Mouse (Mus musculus): Measurements from ENCODE around the gene Esrra.
"Not testable (repeated sequence)": the region's sequence is repeated elsewhere in the genome, so short reads cannot be mapped to it uniquely, and the experiment has no call there.

The Esrra gene

DNA sequence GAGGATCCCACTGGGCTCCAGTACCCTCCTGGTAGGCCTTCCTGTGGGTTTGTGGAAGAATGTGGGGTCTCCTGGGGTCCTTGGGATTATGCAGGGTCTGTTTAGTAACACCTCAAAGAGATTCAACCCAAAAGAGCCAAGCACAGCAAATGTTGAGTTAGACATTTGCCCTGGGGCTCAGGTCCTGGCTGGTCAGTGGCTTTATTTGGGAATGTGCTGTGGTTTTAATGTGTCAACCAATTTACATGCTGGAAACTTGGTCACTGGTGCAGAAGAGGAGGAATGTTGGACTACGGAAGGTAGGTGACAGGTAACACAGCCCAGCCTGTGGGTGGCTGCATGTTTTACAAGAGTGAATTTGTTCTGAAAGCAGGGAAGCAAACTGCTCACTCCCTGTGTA lies 18.6 kb downstream of the Esrra start:
- no peak for DNase-seq (ENCODE audit: low read depth, low spot score)

DNA sequence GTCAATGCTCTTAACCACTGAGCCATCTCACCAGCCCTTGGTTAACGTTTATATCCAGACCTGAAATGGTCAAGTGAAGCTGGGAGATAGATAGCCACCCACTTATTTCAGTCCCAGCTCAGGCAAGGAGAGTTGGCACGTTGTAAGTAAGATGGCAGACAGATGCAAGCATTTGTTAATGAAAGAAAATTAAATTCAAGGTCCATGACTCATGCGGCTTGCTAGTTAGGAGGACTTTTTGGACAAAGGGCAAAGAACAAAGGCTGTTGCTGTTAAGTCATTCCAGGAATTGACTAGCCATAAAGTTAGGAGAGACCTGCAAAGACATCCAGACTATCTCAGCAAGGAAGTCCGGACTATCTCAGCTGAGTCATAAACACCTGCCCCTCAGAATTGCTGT lies 22.0 kb downstream of the Esrra start:
- no peak for DNase-seq (ENCODE audit: low read depth, low spot score)

DNA sequence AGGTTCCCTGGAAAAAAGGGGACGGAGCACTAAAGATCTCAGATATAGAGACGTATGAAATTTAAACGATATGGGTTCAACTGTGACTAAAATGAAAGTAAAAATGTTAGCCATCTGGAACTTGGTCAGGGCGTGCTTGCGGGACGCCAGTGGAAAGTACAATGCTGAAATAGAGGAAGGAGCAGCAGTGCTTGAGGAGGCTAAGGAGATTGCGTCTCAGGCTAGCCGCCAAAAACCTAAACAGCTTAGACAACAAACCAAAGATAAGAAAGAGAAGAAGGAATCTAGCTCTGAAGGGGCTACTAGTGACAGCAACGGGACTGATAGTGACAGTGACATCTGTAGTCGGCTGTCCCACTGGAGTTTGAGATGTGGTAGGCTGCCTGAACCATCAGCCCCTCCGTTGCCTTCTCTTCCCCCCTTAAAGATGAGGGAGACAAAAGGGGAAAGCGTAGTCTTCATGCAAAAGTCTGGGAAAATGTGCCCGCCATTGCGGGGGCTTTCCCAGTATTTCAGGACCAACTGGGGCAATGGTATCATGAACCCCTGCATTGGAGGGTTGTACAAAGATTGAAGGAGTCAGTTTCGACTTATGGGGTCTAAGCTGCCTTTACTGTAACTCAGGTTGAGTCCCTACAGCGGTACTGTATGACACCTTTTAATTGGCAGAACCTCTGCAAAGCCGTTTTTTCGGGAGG lies 25.9 kb downstream of the Esrra start:
- not testable (repeated sequence) for DNase-seq (ENCODE audit: low read depth, low spot score)

DNA sequence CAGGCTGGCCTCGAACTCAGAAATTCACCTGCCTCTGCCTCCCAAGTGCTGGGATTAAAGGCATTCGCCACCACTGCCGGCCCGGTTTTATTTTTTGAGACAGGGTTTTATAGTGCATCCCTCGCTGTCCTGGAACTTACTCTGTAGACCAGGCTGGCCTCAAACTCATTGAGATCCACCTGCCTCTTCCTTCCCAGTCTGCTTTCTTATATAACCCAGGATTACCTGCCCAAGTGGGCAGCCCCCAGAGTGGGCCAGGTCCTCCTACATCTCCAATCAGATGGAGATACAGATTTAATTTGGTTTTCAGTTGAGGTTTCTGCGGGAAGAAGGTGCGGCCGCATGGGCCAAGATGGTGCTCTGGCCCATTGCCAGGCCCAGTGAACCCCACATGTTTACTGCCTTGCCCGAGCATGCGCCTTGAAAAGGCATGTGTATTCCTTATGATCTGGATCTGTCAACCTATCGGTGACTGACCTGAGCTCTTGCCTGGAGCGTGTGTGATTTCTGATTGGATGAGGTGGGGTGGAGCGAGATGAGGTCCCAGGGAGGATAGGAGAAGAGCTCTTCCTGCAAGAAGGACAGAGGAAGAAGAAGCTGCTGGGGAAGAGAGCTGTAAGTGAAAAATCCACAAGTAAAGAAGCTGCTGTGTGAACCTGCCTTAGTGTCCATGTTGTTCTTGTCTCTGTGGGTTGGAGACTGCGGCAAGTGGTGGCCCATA lies 27.7 kb downstream of the Esrra start:
- DNase-seq (ENCODE audit: low read depth, low spot score): no peak

DNA sequence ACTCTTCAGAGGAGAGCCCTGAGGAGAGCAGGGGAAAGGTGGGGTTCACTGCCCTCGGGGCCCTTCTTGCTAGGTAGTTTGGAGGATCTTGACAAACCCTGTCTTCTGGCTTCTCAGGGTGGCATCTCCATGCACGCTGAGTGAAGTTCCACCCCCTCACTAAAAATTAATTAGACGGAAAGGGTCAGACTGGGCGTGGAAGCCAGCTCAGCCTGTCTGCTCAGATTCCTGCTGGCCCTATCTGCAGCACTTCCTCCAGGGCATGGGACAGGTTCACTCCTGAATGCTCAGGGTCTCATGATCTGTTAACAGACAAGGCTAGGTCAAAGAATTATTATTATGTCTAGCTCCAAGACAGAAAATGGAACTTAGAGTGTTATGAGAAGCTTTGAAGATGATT lies 29.1 kb downstream of the Esrra start:
- DNase-seq (ENCODE audit: low read depth, low spot score): no peak

GRCm38 (mm10) chr19:6877965-6878364 lies 43.6 kb downstream of the Esrra start:
- DNase-seq (ENCODE audit: low read depth, low spot score): no peak

DNA sequence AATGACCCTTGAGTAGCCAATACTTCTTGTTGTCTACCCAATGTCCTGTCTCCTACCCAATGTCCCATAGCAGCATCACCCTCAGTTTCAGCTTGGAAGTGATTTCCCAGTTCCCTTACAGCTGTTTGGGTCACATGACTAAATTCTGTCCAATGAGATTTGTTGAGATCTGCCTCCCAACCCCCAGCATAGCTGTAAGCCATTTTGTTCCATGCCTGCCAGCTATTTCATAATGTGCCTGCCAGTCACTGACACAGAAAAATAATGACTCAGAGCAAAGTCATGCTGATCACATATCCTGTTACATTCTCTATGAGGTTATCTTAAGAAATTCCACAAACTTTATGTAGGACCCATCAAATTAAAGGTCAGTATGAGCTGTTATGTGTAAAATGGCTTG lies 44.8 kb downstream of the Esrra start:
- no peak for DNase-seq (ENCODE audit: low read depth, low spot score)

DNA sequence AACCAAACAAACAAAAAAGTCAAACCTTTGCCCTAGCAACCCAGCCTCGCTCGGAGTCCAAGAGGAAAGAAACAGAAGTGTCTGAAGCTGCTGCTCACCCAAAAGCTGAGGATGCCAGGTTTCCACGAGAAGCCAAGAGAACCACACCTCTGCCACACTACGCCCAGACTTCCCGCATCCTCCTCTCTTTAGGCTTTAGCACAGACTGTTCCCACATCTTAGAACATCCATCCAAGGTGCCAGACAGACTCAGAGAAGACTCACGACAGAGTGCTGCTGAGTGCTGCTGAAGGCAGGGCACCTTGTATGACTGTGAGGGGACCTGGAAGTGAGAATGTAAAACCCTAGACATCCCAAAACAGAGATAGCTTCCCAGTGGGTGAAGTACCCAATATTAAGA lies 45.8 kb downstream of the Esrra start:
- DNase-seq (ENCODE audit: low read depth, low spot score): no peak

DNA sequence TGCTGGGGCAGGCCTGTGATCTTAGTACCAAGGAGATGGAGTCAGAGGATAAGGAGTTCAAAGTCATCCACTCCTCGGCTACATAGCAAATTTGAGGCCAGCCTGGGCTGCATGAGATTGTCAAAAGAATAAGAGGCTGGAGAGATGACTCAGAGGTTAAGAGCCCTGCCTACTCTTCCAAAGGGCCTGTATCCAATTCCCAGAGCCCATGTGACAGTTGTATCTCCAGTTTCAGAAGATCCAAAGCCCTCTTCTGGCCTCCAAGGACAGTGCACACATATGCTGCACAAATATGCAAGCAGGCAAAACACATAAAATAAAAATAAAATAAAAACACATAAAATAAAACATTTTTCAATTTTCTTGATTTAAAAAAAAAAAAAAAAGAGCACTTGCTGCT lies 47.4 kb downstream of the Esrra start:
- no peak for DNase-seq (ENCODE audit: low read depth, low spot score)

GRCm38 (mm10) chr19:6872701-6873100 lies 48.9 kb downstream of the Esrra start:
- no peak for DNase-seq (ENCODE audit: low read depth, low spot score)

- no peak for DNase-seq (ENCODE audit: low read depth, low spot score)
Observed at GRCm38 (mm10) chr19:6871574-6872271, 49.9 kb downstream of the Esrra start.

GRCm38 (mm10) chr19:6869355-6869754 lies 52.3 kb downstream of the Esrra start:
- DNase-seq (ENCODE audit: low read depth, low spot score): no peak

- DNase-seq (ENCODE audit: low read depth, low spot score): no peak
Observed at GRCm38 (mm10) chr19:6861451-6861850, 60.2 kb downstream of the Esrra start.
